ENCODE assay signal across 16 mouse cellular contexts in the genomic region with DNA sequence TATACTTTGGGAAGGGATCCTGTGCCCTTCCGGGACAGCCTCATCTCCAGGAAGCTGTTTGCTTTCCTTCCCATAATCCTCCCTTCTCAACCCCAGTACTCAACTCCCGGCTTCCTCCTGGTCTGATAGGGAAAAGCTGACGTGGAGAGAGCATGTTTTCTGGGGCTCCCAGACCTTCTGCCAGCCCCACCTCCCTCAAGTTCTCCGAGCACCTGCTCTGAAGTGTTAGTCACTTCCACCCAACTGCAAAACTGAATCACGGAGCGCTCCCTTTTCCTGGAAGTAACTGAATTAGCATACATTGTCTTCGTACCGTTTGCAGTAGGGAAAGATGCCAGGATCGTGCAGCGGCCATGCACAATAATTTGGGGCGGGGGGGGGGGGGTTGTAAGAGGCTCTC.
A peak's percentile ranks its signal among the peaks of the same experiment; 100 is the strongest.
DNase-seq lines count a peak whose midpoint lies in the region; ATAC-seq and TF ChIP-seq lines count a peak whose summit lies in the region.
"Had no signal": no experiment of that assay in that cellular context is flagged by ENCODE, and none has a peak within 500 bp of the region (broad histone marks: within the 10 kb centered on the region; RNA-seq: fewer than 3 reads in every experiment).

No protein-coding gene starts in this region.

- no peaks in the 10 kb centered on the region for H3K4me1 ChIP-seq in hindbrain, postnatal 0 days (ENCODE audit: insufficient read depth, low read length)
- no peaks in the 10 kb centered on the region for H3K4me1 ChIP-seq in hindbrain, embryonic 11.5 days (replicated peaks; ENCODE audit: control insufficient read depth, insufficient read depth, low read length)
- H3K4me1 ChIP-seq in neural tube, embryonic 15.5 days = peaks cover 17% of the 10 kb centered on the region
- H3K4me1 ChIP-seq: embryonic facial prominence, embryonic 12.5 days; stomach, embryonic 15.5 days had no signal

- no peaks in the 10 kb centered on the region for H3K9me3 ChIP-seq in hindbrain, postnatal 0 days (ENCODE audit: low read length)
- no peaks in the 10 kb centered on the region for H3K9me3 ChIP-seq in hindbrain, embryonic 11.5 days (ENCODE audit: control insufficient read depth, low read length)
- H3K9me3 ChIP-seq in neural tube, embryonic 15.5 days (replicated peaks) = no peaks in the 10 kb centered on the region
- H3K9me3 ChIP-seq: embryonic facial prominence, embryonic 12.5 days; heart, embryonic 15.5 days; midbrain, embryonic 10.5 days; stomach, embryonic 15.5 days had no signal

- 33% methylated on average over 11 of the region's 11 CpGs for WGBS in hindbrain, postnatal 0 days
- WGBS in hindbrain, embryonic 11.5 days = 73% methylated on average over 10 of the region's 11 CpGs
- WGBS in neural tube, embryonic 15.5 days = 57% methylated on average over 11 of the region's 11 CpGs

- TF ChIP-seq CTCF in hindbrain, postnatal 0 days (IDR thresholded peaks at IDR 0.05; ENCODE audit: low read depth) = no peak

- H3K4me3 ChIP-seq in hindbrain, postnatal 0 days (ENCODE audit: low read length) = no peak overlapping the region
- H3K4me3 ChIP-seq in hindbrain, embryonic 11.5 days (ENCODE audit: low read depth, low read length) = no peak overlapping the region
- H3K4me3 ChIP-seq in neural tube, embryonic 15.5 days (replicated peaks) = no peak overlapping the region
- H3K4me3 ChIP-seq: embryonic facial prominence, embryonic 12.5 days; heart, embryonic 15.5 days; midbrain, embryonic 10.5 days; stomach, embryonic 15.5 days had no signal

- no peak for ATAC-seq in hindbrain, postnatal 0 days
- ATAC-seq in hindbrain, embryonic 11.5 days (ENCODE audit: low FRiP score) = no peak
- ATAC-seq in neural tube, embryonic 15.5 days (ENCODE audit: low FRiP score) = no peak

- H3K27me3 ChIP-seq in hindbrain, postnatal 0 days (ENCODE audit: insufficient read depth, low read length) = no peaks in the 10 kb centered on the region
- no peaks in the 10 kb centered on the region for H3K27me3 ChIP-seq in hindbrain, embryonic 11.5 days (ENCODE audit: control insufficient read depth, insufficient read depth, low read length)
- H3K27me3 ChIP-seq in neural tube, embryonic 15.5 days (replicated peaks) = no peaks in the 10 kb centered on the region
- H3K27me3 ChIP-seq: embryonic facial prominence, embryonic 12.5 days; heart, embryonic 15.5 days; stomach, embryonic 15.5 days had no signal

- DNase-seq in hindbrain, postnatal 0 days (ENCODE audit: low spot score) = peak; percentile 29
- no peak for DNase-seq in hindbrain, embryonic 11.5 days (ENCODE audit: low spot score)
- peak; percentile 25 for DNase-seq in retina, postnatal 1 day
- no peak for DNase-seq in retina, embryonic 14.5 days (ENCODE audit: low spot score)
- DNase-seq in brain, adult 2 months (ENCODE audit: low read depth, low spot score) = peak; percentile 83
- DNase-seq in telencephalon, adult 2 months (ENCODE audit: low read depth, low spot score) = peak; percentile 48
- DNase-seq: adrenal gland, adult 8-10 months; kidney, adult 8-10 months; kidney, postnatal 25 days; lung, adult 2 months; lung, postnatal 4 days had no signal

- no peak overlapping the region for H3K4me2 ChIP-seq in hindbrain, postnatal 0 days (ENCODE audit: low read depth, low read length)
- no peak overlapping the region for H3K4me2 ChIP-seq in hindbrain, embryonic 11.5 days (replicated peaks; ENCODE audit: low read depth, low read length)
- H3K4me2 ChIP-seq in neural tube, embryonic 15.5 days = no peak overlapping the region
- H3K4me2 ChIP-seq: embryonic facial prominence, embryonic 12.5 days; heart, embryonic 15.5 days; stomach, embryonic 15.5 days had no signal

- no peak overlapping the region for H3K27ac ChIP-seq in hindbrain, postnatal 0 days
- H3K27ac ChIP-seq in hindbrain, embryonic 11.5 days (ENCODE audit: low read depth, low read length) = no peak overlapping the region
- H3K27ac ChIP-seq in neural tube, embryonic 15.5 days (replicated peaks) = no peak overlapping the region
- H3K27ac ChIP-seq: embryonic facial prominence, embryonic 12.5 days; heart, embryonic 15.5 days; midbrain, embryonic 10.5 days; stomach, embryonic 15.5 days had no signal

- no peak overlapping the region for H3K9ac ChIP-seq in hindbrain, postnatal 0 days (replicated peaks; ENCODE audit: low read length)
- H3K9ac ChIP-seq in hindbrain, embryonic 11.5 days (ENCODE audit: low read depth, low read length) = no peak overlapping the region
- no peak overlapping the region for H3K9ac ChIP-seq in neural tube, embryonic 15.5 days (replicated peaks)
- H3K9ac ChIP-seq: embryonic facial prominence, embryonic 12.5 days; heart, embryonic 15.5 days; stomach, embryonic 15.5 days had no signal

- no peaks in the 10 kb centered on the region for H3K36me3 ChIP-seq in hindbrain, postnatal 0 days (ENCODE audit: insufficient read depth, low read length)
- H3K36me3 ChIP-seq in hindbrain, embryonic 11.5 days (ENCODE audit: control insufficient read depth, insufficient read depth, low read length) = no peaks in the 10 kb centered on the region
- no peaks in the 10 kb centered on the region for H3K36me3 ChIP-seq in neural tube, embryonic 15.5 days
- H3K36me3 ChIP-seq: embryonic facial prominence, embryonic 12.5 days; heart, embryonic 15.5 days; midbrain, embryonic 10.5 days; stomach, embryonic 15.5 days had no signal

Comparison
In these comparisons a context has a peak if more than half of its experiments do, and no peak if none do; other contexts are left out.
1. DNase-seq: peak in hindbrain, postnatal 0 days (single experiment), retina, postnatal 1 day (single experiment), brain, adult 2 months (single experiment) and telencephalon, adult 2 months (single experiment); none in hindbrain, embryonic 11.5 days (single experiment) and retina, embryonic 14.5 days (single experiment).